Comparison of ENCODE assay signal across 16 mouse cellular contexts in the genomic region with DNA sequence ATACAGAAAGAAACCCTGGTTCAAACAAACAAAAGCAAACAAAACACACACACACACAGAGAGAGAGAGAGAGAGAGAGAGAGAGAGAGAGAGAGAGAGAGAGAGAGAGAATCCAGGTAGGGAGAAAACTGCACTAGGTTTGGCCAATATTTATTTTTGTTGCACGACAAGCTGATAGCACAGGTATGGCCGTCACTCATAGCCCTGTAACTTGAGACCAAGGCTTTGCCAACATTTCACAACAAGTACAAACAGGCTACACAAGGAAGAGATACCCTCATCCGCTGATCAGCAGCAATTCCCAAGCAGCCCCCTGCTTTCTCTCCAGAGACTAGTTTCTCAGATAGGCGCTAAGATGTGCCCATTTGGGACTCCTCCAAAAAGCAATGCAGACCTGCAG. TPM values are rescaled to one million over a fixed set of nuclear protein-coding genes. Genes with fewer than 3 reads are reported as not detected.
DNase-seq lines count a peak whose midpoint lies in the region; ATAC-seq lines count a peak whose summit lies in the region.
"Had no signal": no experiment of that assay in that cellular context is flagged by ENCODE, and none has a peak within 500 bp of the region (broad histone marks: within the 10 kb centered on the region; RNA-seq: fewer than 3 reads in every experiment).

No protein-coding gene starts in this region.

- H3K9me3 ChIP-seq in forebrain, embryonic 10.5 days: no peaks in the 10 kb centered on the region; the same call in 1 of the 2 replicates
- no peaks in the 10 kb centered on the region for H3K9me3 ChIP-seq in forebrain, embryonic 12.5 days
- H3K9me3 ChIP-seq in lung, embryonic 15.5 days: no peaks in the 10 kb centered on the region
- H3K9me3 ChIP-seq in liver, embryonic 13.5 days (replicated peaks): no peaks in the 10 kb centered on the region
- no peaks in the 10 kb centered on the region for H3K9me3 ChIP-seq in stomach, embryonic 16.5 days (replicated peaks; ENCODE audit: control insufficient read depth, low read length)
- H3K9me3 ChIP-seq: forebrain, embryonic 15.5 days; G1E; hindbrain, embryonic 13.5 days; midbrain, embryonic 13.5 days; neural tube, embryonic 13.5 days had no signal

- H3K27me3 ChIP-seq in forebrain, embryonic 10.5 days (ENCODE audit: poor library complexity, severe bottlenecking): no peaks in the 10 kb centered on the region
- H3K27me3 ChIP-seq in forebrain, embryonic 12.5 days: no peaks in the 10 kb centered on the region
- no peaks in the 10 kb centered on the region for H3K27me3 ChIP-seq in lung, embryonic 15.5 days
- H3K27me3 ChIP-seq in liver, embryonic 13.5 days: no peaks in the 10 kb centered on the region
- H3K27me3 ChIP-seq in stomach, embryonic 16.5 days (ENCODE audit: control insufficient read depth, insufficient read depth, low read length): no peaks in the 10 kb centered on the region
- H3K27me3 ChIP-seq: forebrain, embryonic 15.5 days; hindbrain, embryonic 13.5 days; midbrain, embryonic 13.5 days; neural tube, embryonic 13.5 days had no signal

- no peak overlapping the region for H3K9ac ChIP-seq in forebrain, embryonic 12.5 days
- no peak overlapping the region for H3K9ac ChIP-seq in lung, embryonic 15.5 days
- no peak overlapping the region for H3K9ac ChIP-seq in liver, embryonic 13.5 days
- H3K9ac ChIP-seq in stomach, embryonic 16.5 days (ENCODE audit: low read length): peak overlapping the region; percentile 8
- H3K9ac ChIP-seq: forebrain, embryonic 15.5 days; hindbrain, embryonic 13.5 days; midbrain, embryonic 13.5 days; neural tube, embryonic 13.5 days had no signal

- no peak overlapping the region for H3K4me3 ChIP-seq in forebrain, embryonic 10.5 days
- no peak overlapping the region for H3K4me3 ChIP-seq in forebrain, embryonic 12.5 days (replicated peaks)
- no peak overlapping the region for H3K4me3 ChIP-seq in lung, embryonic 15.5 days
- no peak overlapping the region for H3K4me3 ChIP-seq in liver, embryonic 13.5 days (replicated peaks)
- H3K4me3 ChIP-seq in stomach, embryonic 16.5 days (replicated peaks; ENCODE audit: low read length): peak overlapping the region; percentile 14
- H3K4me3 ChIP-seq: forebrain, embryonic 15.5 days; hindbrain, embryonic 13.5 days; midbrain, embryonic 13.5 days; neural tube, embryonic 13.5 days had no signal

- no peak for DNase-seq in forebrain, embryonic 10.5 days (ENCODE audit: extremely low spot score, low spot score)
- no peak for DNase-seq in lung, postnatal 4 days
- DNase-seq in liver, embryonic 13.5 days: no peak
- no peak for DNase-seq in ovary, postnatal 14 days (ENCODE audit: low spot score)
- DNase-seq: cerebellum, postnatal 36 days; heart, adult 18-20 months; right cerebral cortex, postnatal 14 days had no signal

- 78% methylated on average over 4 of the region's 4 CpGs for WGBS in forebrain, embryonic 10.5 days
- WGBS in forebrain, embryonic 12.5 days: 86% methylated on average over 4 of the region's 4 CpGs
- 36% methylated on average over 4 of the region's 4 CpGs for WGBS in lung, embryonic 15.5 days
- WGBS in liver, embryonic 13.5 days (ENCODE audit: insufficient replicate concordance): 71% methylated on average over 4 of the region's 4 CpGs
- WGBS in stomach, embryonic 16.5 days: 45% methylated on average over 4 of the region's 4 CpGs

- H3K4me2 ChIP-seq in forebrain, embryonic 12.5 days: no peak overlapping the region
- no peak overlapping the region for H3K4me2 ChIP-seq in lung, embryonic 15.5 days
- peak overlapping the region; percentile 35 for H3K4me2 ChIP-seq in liver, embryonic 13.5 days
- peak overlapping the region; percentile 37; the same call in 1 of the 2 replicates for H3K4me2 ChIP-seq in stomach, embryonic 16.5 days (ENCODE audit: low read depth, low read length)
- H3K4me2 ChIP-seq: forebrain, embryonic 15.5 days; hindbrain, embryonic 13.5 days; midbrain, embryonic 13.5 days; neural tube, embryonic 13.5 days had no signal

- H3K4me1 ChIP-seq in forebrain, embryonic 10.5 days: peaks cover 12% of the 10 kb centered on the region
- H3K4me1 ChIP-seq in forebrain, embryonic 12.5 days: no peaks in the 10 kb centered on the region
- H3K4me1 ChIP-seq in lung, embryonic 15.5 days: peaks cover 35% of the 10 kb centered on the region
- no peaks in the 10 kb centered on the region; the same call in none of the 2 replicates for H3K4me1 ChIP-seq in liver, embryonic 13.5 days (replicated peaks)
- H3K4me1 ChIP-seq in stomach, embryonic 16.5 days (ENCODE audit: control insufficient read depth, insufficient read depth, low read length): peaks cover 6% of the 10 kb centered on the region
- H3K4me1 ChIP-seq: forebrain, embryonic 15.5 days; hindbrain, embryonic 13.5 days; midbrain, embryonic 13.5 days; neural tube, embryonic 13.5 days had no signal

- peaks cover 31% of the 10 kb centered on the region for H3K36me3 ChIP-seq in forebrain, embryonic 10.5 days (replicated peaks)
- H3K36me3 ChIP-seq in forebrain, embryonic 12.5 days (replicated peaks): peaks cover 12% of the 10 kb centered on the region
- peaks cover 11% of the 10 kb centered on the region for H3K36me3 ChIP-seq in lung, embryonic 15.5 days
- peaks cover 10% of the 10 kb centered on the region for H3K36me3 ChIP-seq in liver, embryonic 13.5 days
- peaks cover 9% of the 10 kb centered on the region for H3K36me3 ChIP-seq in stomach, embryonic 16.5 days (ENCODE audit: control insufficient read depth, insufficient read depth, low read length)
- H3K36me3 ChIP-seq: forebrain, embryonic 15.5 days; hindbrain, embryonic 13.5 days; midbrain, embryonic 13.5 days had no signal

- no peak for ATAC-seq in forebrain, embryonic 12.5 days (ENCODE audit: low FRiP score)
- ATAC-seq in lung, embryonic 15.5 days (ENCODE audit: borderline replicate concordance, extremely low read depth, low FRiP score, low TSS enrichment): peak; percentile 32; the same call in 1 of the 2 replicates
- peak; percentile 49 for ATAC-seq in liver, embryonic 13.5 days (ENCODE audit: low read depth)
- ATAC-seq in stomach, embryonic 16.5 days (ENCODE audit: insufficient read depth, low FRiP score): peak; percentile 71
- ATAC-seq in frontal cortex, adult (ENCODE audit: low TSS enrichment): no peak
- ATAC-seq: forebrain, embryonic 15.5 days; midbrain, embryonic 13.5 days had no signal

- peak overlapping the region; percentile 59 for H3K27ac ChIP-seq in forebrain, embryonic 10.5 days
- H3K27ac ChIP-seq in forebrain, embryonic 12.5 days: no peak overlapping the region
- H3K27ac ChIP-seq in lung, embryonic 15.5 days: peak overlapping the region; percentile 93
- peak overlapping the region; percentile 66 for H3K27ac ChIP-seq in liver, embryonic 13.5 days
- peak overlapping the region; percentile 91 for H3K27ac ChIP-seq in stomach, embryonic 16.5 days (ENCODE audit: low read length)
- H3K27ac ChIP-seq: forebrain, embryonic 15.5 days; hindbrain, embryonic 13.5 days; midbrain, embryonic 13.5 days; neural tube, embryonic 13.5 days had no signal

RNA-seq across cellular contexts. Expression of gene Zfp36l1, which starts 9.7 kb away (rescaled TPM):
- 121 and 129 TPM in 2 replicates for polyA plus RNA-seq in forebrain, embryonic 10.5 days (2016; fragmentation: Nextera tagmentation; extraction: Ambion mirVana)
- 91.5 and 96.5 TPM in 2 replicates for polyA plus RNA-seq in forebrain, embryonic 12.5 days (2016; fragmentation: Nextera tagmentation; extraction: Ambion mirVana)
- 139 and 147 TPM in 2 replicates for polyA plus RNA-seq in lung, embryonic 15.5 days (2015; fragmentation: Nextera tagmentation; extraction: Ambion mirVana)
- 18.3 and 20.7 TPM in 2 replicates for polyA plus RNA-seq in liver, embryonic 13.5 days (2015; fragmentation: Nextera tagmentation; extraction: Ambion mirVana)
- 137 and 140 TPM in 2 replicates for polyA plus RNA-seq in stomach, embryonic 16.5 days (2015; fragmentation: Nextera tagmentation; extraction: Ambion mirVana)

Comparison
In these comparisons a context has a peak if more than half of its experiments do, and no peak if none do; other contexts are left out.
1. ATAC-seq: peak in lung, embryonic 15.5 days (single experiment), liver, embryonic 13.5 days (single experiment) and stomach, embryonic 16.5 days (single experiment); none in forebrain, embryonic 12.5 days (single experiment) and frontal cortex, adult (single experiment).
2. H3K4me2 ChIP-seq: peak in liver, embryonic 13.5 days (single experiment) and stomach, embryonic 16.5 days (single experiment); none in forebrain, embryonic 12.5 days (single experiment) and lung, embryonic 15.5 days (single experiment).